Mouse (Mus musculus) limb, embryonic 11.5 days (tissue): ENCODE measurements around the gene Las1l. TPM values are rescaled to one million over a fixed set of nuclear protein-coding genes. Genes with fewer than 3 reads are reported as not detected.

Experiments
- ATAC-seq: fragments of 200-750 bp; cut with Nextera tagmentation; 2 replicates; pipeline ENCODE4 v1.8.0; 2017; ENCODE audit warnings: low read depth; ENCODE audit not compliant: insufficient number of reproducible peaks, low FRiP score, low TSS enrichment
- DNase-seq: peaks from one replicate; pipeline ENCODE4 v3.0.0-alpha.2; 2015; ENCODE audit warnings: low spot score
- H3K27ac ChIP-seq: fragments of 300-500 bp; sonication (generic); replicated peaks from 2 replicates; pipeline ENCODE4 v1.5.1; 2014; ENCODE audit warnings: low read depth, mild to moderate bottlenecking, low read length
- H3K27me3 ChIP-seq: fragments of 300-500 bp; sonication (generic); 2 replicates; pipeline ENCODE4 v1.6.1; 2014; ENCODE audit warnings: mild to moderate bottlenecking, low read length, mixed read lengths; ENCODE audit not compliant: control insufficient read depth, insufficient read depth
- H3K36me3 ChIP-seq: fragments of 300-500 bp; sonication (generic); 2 replicates; pipeline ENCODE4 v1.6.1; 2014; ENCODE audit warnings: mild to moderate bottlenecking, low read length, moderate library complexity, mixed read lengths; ENCODE audit not compliant: control insufficient read depth, insufficient read depth
- H3K4me1 ChIP-seq: fragments of 300-500 bp; sonication (generic); 2 replicates; pipeline ENCODE4 v1.6.1; 2014; ENCODE audit warnings: low read length, mixed read lengths; ENCODE audit not compliant: control insufficient read depth, insufficient read depth
- H3K4me2 ChIP-seq: fragments of 300-500 bp; sonication (generic); 2 replicates; pipeline ENCODE4 v1.6.1; 2014; ENCODE audit warnings: low read depth, mild to moderate bottlenecking, moderate library complexity; ENCODE audit not compliant: severe bottlenecking
- H3K4me3 ChIP-seq: fragments of 300-500 bp; sonication (generic); 2 replicates; pipeline ENCODE4 v1.5.1; 2014; ENCODE audit warnings: low read depth, low read length
- H3K9ac ChIP-seq: fragments of 300-500 bp; sonication (generic); 2 replicates; pipeline ENCODE4 v1.6.1; 2014; ENCODE audit warnings: mild to moderate bottlenecking, low read length
- H3K9me3 ChIP-seq: fragments of 300-500 bp; sonication (generic); 2 replicates; pipeline ENCODE4 v1.6.1; 2016; ENCODE audit warnings: low read length; ENCODE audit not compliant: control insufficient read depth
- WGBS: fragments of 180-500 bp; shearing (Covaris S2); extraction: QIAGEN DNeasy Blood & Tissue Kit; methylation state at CpG from one replicate; pipeline ENCODE4 v1.1.7; 2014; 5-methylcytosine and 5-hydroxymethylcytosine counted together
- polyA plus RNA-seq: library from polyadenylated mRNA; unstranded; fragments of >200 nt; fragmentation: Nextera tagmentation; extraction: Ambion mirVana; gene quantifications from 2 replicates; pipeline ENCODE4 v1.2.1, GENCODE M21; 2014

Las1l gene
- polyA plus RNA-seq: 42.3 and 53.4 TPM in 2 replicates

GRCm38 (mm10) chrX:95956497-95957293 is at the start of gene Las1l:
Gene Las1l, minus strand, starts transcription at chrX:95956962.
- Histone ChIP-seq H3K9me3 (no peaks in the 10 kb centered on the region), H3K4me2 (peak within 1 kb of the TSS; percentile 48), H3K36me3 (no peaks in the 10 kb centered on the region), H3K4me3 (peak within 1 kb of the TSS; percentile 50), H3K27ac (no peak within 1 kb of the TSS), H3K9ac (peak within 1 kb of the TSS; percentile 47; the same call in 1 of the 2 replicates), H3K4me1 (no peaks in the 10 kb centered on the region), H3K27me3 (no peaks in the 10 kb centered on the region)
- 18% methylated on average over 42 of the region's 42 CpGs for WGBS
- peak; percentile 100 for ATAC-seq
- DNase-seq: peak; percentile 85

- Histone ChIP-seq H3K27ac (no peak overlapping the region), H3K36me3 (no peaks in the 10 kb centered on the region), H3K9ac (no peak overlapping the region), H3K9me3 (no peaks in the 10 kb centered on the region), H3K27me3 (no peaks in the 10 kb centered on the region), H3K4me3 (no peak overlapping the region), H3K4me1 (no peaks in the 10 kb centered on the region), H3K4me2 (no peak overlapping the region)
- 76% methylated on average over 6 of the region's 6 CpGs for WGBS
- DNase-seq (no peak), ATAC-seq (no peak)
Measured at GRCm38 (mm10) chrX:96006395-96006794, 49.6 kb upstream of the Las1l start.

GRCm38 (mm10) chrX:95999601-96000000 is 42.8 kb upstream of the Las1l start:
- 79% methylated on average over 6 of the region's 6 CpGs for WGBS

GRCm38 (mm10) chrX:95993206-95993605 is 36.4 kb upstream of the Las1l start:
- ATAC-seq (no peak), DNase-seq (no peak)
- H3K27ac ChIP-seq: no peak overlapping the region
- no peaks in the 10 kb centered on the region for H3K27me3 ChIP-seq
- H3K4me1 ChIP-seq: no peaks in the 10 kb centered on the region
- H3K4me2 ChIP-seq: no peak overlapping the region
- 69% methylated on average over 3 of the region's 3 CpGs for WGBS
- H3K9me3 ChIP-seq: no peaks in the 10 kb centered on the region
- no peaks in the 10 kb centered on the region for H3K36me3 ChIP-seq
- H3K4me3 ChIP-seq: no peak overlapping the region
- no peak overlapping the region for H3K9ac ChIP-seq

More at GRCm38 (mm10) chrX:95999601-96000000, 42.8 kb upstream of the Las1l start:
- ATAC-seq: no peak
- H3K4me3 ChIP-seq: no peak overlapping the region
- no peaks in the 10 kb centered on the region for H3K27me3 ChIP-seq
- H3K9ac ChIP-seq: no peak overlapping the region
- H3K27ac ChIP-seq: no peak overlapping the region
- no peaks in the 10 kb centered on the region for H3K9me3 ChIP-seq
- H3K4me1 ChIP-seq: no peaks in the 10 kb centered on the region
- H3K36me3 ChIP-seq: no peaks in the 10 kb centered on the region
- DNase-seq: no peak
- no peak overlapping the region for H3K4me2 ChIP-seq

GRCm38 (mm10) chrX:95969936-95970335 is 13.2 kb upstream of the Las1l start:
- no peak for ATAC-seq
- DNase-seq: no peak
- H3K27me3 ChIP-seq: no peaks in the 10 kb centered on the region
- no peak overlapping the region for H3K4me3 ChIP-seq
- H3K27ac ChIP-seq: no peak overlapping the region
- 95% methylated on average over 9 of the region's 9 CpGs for WGBS
- H3K4me1 ChIP-seq: no peaks in the 10 kb centered on the region
- H3K36me3 ChIP-seq: no peaks in the 10 kb centered on the region
- H3K4me2 ChIP-seq: no peak overlapping the region
- no peaks in the 10 kb centered on the region for H3K9me3 ChIP-seq
- H3K9ac ChIP-seq: no peak overlapping the region

GRCm38 (mm10) chrX:95969116-95969515 is 12.4 kb upstream of the Las1l start:
- 49% methylated on average over 6 of the region's 6 CpGs for WGBS
- Histone ChIP-seq H3K4me1 (no peaks in the 10 kb centered on the region), H3K27ac (no peak overlapping the region), H3K4me3 (no peak overlapping the region), H3K4me2 (no peak overlapping the region), H3K36me3 (no peaks in the 10 kb centered on the region), H3K27me3 (no peaks in the 10 kb centered on the region), H3K9ac (no peak overlapping the region), H3K9me3 (no peaks in the 10 kb centered on the region)
- ATAC-seq: no peak; the same call in 1 of the 2 replicates
- no peak for DNase-seq

GRCm38 (mm10) chrX:95968594-95968965 is 11.8 kb upstream of the Las1l start:
- Histone ChIP-seq H3K27me3 (no peaks in the 10 kb centered on the region), H3K4me2 (peak overlapping the region; percentile 56), H3K4me3 (peak overlapping the region; percentile 31), H3K9ac (peak overlapping the region; percentile 64), H3K4me1 (no peaks in the 10 kb centered on the region), H3K9me3 (no peaks in the 10 kb centered on the region), H3K27ac (peak overlapping the region; percentile 81), H3K36me3 (no peaks in the 10 kb centered on the region)
- WGBS: 22% methylated on average over 6 of the region's 6 CpGs
- DNase-seq (peak; percentile 84), ATAC-seq (peak; percentile 94)

GRCm38 (mm10) chrX:95967847-95968593 is 11.3 kb upstream of the Las1l start:
- H3K4me2 ChIP-seq: peak overlapping the region; percentile 56
- ATAC-seq (peak; percentile 91), DNase-seq (peak; percentile 80)
- no peaks in the 10 kb centered on the region for H3K27me3 ChIP-seq
- no peaks in the 10 kb centered on the region for H3K36me3 ChIP-seq
- peak overlapping the region; percentile 81 for H3K27ac ChIP-seq
- H3K4me3 ChIP-seq: peak overlapping the region; percentile 31
- H3K4me1 ChIP-seq: no peaks in the 10 kb centered on the region
- H3K9ac ChIP-seq: peak overlapping the region; percentile 64
- H3K9me3 ChIP-seq: no peaks in the 10 kb centered on the region
- WGBS: 22% methylated on average over 28 of the region's 28 CpGs
